Mouse (Mus musculus) liver, embryonic 15.5 days (tissue): ENCODE results near the gene 1700020N15Rik. TPM values are rescaled to one million over a fixed set of nuclear protein-coding genes. Genes with fewer than 3 reads are reported as not detected.
"Not testable (repeated sequence)": the region's sequence is repeated elsewhere in the genome, so short reads cannot be mapped to it uniquely, and the experiment has no call there.

Experiments used
- ATAC-seq: fragments of 200-750 bp; cut with Nextera tagmentation; 2 replicates; pipeline ENCODE4 v1.8.0; 2017; ENCODE audit warnings: moderate number of reproducible peaks, mild to moderate bottlenecking, moderate library complexity; ENCODE audit not compliant: insufficient read depth
- H3K27ac ChIP-seq: fragments of 300-500 bp; sonication (generic); replicated peaks from 2 replicates; pipeline ENCODE4 v1.5.1; 2015; ENCODE audit warnings: mild to moderate bottlenecking, inconsistent platforms
- H3K27me3 ChIP-seq: fragments of 300-500 bp; sonication (generic); 2 replicates; pipeline ENCODE4 v1.6.1; 2015; ENCODE audit warnings: mild to moderate bottlenecking, inconsistent platforms
- H3K36me3 ChIP-seq: fragments of 300-500 bp; sonication (generic); replicated peaks from 2 replicates; pipeline ENCODE4 v1.6.1; 2015; ENCODE audit warnings: moderate library complexity, mild to moderate bottlenecking, inconsistent platforms
- H3K4me1 ChIP-seq: fragments of 300-500 bp; sonication (generic); replicated peaks from 2 replicates; pipeline ENCODE4 v1.6.1; 2015; ENCODE audit warnings: inconsistent platforms
- H3K4me2 ChIP-seq: fragments of 300-500 bp; sonication (generic); 2 replicates; pipeline ENCODE4 v1.6.1; 2015; ENCODE audit warnings: moderate library complexity, mild to moderate bottlenecking, inconsistent platforms
- H3K4me3 ChIP-seq: fragments of 300-500 bp; sonication (generic); replicated peaks from 2 replicates; pipeline ENCODE4 v1.5.1; 2015; ENCODE audit warnings: mild to moderate bottlenecking, inconsistent platforms
- H3K9ac ChIP-seq: fragments of 300-500 bp; sonication (generic); 2 replicates; pipeline ENCODE4 v1.6.1; 2015; ENCODE audit warnings: moderate library complexity, mild to moderate bottlenecking, inconsistent platforms
- H3K9me3 ChIP-seq: fragments of 300-500 bp; sonication (generic); replicated peaks from 2 replicates; pipeline ENCODE4 v1.6.1; 2016; ENCODE audit warnings: inconsistent platforms
- WGBS: fragments of 180-500 bp; shearing (Covaris S2); methylation state at CpG from one replicate; pipeline ENCODE4 v1.1.7; 2015; ENCODE audit warnings: mixed read lengths; ENCODE audit not compliant: insufficient replicate concordance; 5-methylcytosine and 5-hydroxymethylcytosine counted together
- polyA plus RNA-seq: library from polyadenylated mRNA; unstranded; fragments of >200 nt; fragmentation: Nextera tagmentation; extraction: Ambion mirVana; gene quantifications from 2 replicates; pipeline ENCODE4 v1.2.1, GENCODE M21; 2015

1700020N15Rik gene
- not detected in 2 replicates for polyA plus RNA-seq

DNA sequence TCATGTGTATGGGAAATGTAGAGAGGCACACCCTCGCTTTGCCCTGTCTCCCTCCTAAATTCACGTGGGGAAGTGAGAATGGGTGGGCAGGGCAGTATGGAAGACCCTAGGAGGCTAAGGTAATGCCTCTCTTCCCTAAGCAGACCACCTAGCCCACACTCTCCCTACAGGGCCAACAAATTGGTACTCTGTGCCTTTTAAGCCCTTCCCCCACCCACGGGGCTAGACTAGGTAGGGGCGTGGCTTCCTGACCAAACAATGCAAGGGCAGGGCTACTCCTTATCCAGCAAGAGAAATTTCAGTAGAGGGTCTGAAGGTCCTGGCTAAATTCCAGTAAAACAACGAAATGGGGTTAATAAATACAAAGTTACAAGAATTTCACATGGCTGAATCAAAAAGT, at the start of gene 1700020N15Rik:
Gene 1700020N15Rik, plus strand, starts transcription at position 301 of the 400 bp plus-strand sequence.
- not testable (repeated sequence) for H3K9ac ChIP-seq, H3K4me3 ChIP-seq, H3K9me3 ChIP-seq, H3K36me3 ChIP-seq, ATAC-seq, H3K4me2 ChIP-seq, H3K27me3 ChIP-seq, H3K4me1 ChIP-seq, H3K27ac ChIP-seq
- WGBS: 41% methylated on average over 5 of the region's 5 CpGs

DNA sequence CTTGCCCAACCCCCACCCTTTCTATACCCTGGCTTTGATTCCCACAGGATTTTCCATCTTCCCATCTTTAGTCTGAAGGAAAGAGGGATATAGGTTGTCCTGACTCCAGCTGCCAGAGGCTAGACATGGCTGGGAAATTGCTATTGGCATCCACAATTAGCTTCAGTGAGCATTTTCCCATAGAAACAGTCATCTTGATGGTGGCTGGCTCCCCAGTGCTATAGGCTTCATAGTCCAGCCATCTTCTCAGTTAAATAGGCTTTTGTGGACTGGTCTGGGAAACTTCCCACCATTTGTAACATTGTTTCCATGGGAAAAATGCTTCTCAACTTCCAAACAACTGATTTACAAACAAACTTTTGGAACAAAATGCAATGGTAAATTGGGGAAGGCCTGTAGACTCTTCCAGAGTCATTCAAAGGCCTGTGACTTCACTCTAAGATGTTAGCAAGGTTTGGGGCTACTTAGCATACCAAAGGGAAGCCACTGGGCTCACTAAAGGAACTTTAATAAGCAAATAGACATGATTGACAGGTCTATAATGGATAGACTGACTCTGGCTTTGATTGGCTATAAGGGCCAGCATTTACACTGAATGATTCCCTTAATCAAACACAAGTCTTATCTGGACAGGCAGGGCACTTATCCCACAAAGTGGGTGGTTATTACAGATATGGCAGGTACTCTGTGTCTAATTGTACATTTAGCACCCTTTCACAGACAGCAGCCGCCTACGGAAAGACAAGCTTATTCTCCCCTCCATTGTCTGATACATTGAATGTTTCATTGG, 31.9 kb downstream of the 1700020N15Rik start:
- no peak overlapping the region for H3K27ac ChIP-seq
- H3K9ac ChIP-seq: no peak overlapping the region
- ATAC-seq: no peak
- no peaks in the 10 kb centered on the region for H3K4me1 ChIP-seq
- H3K4me3 ChIP-seq: no peak overlapping the region
- H3K36me3 ChIP-seq: no peaks in the 10 kb centered on the region
- no peaks in the 10 kb centered on the region for H3K27me3 ChIP-seq
- 85% methylated on average over 2 of the region's 2 CpGs for WGBS
- H3K9me3 ChIP-seq: no peaks in the 10 kb centered on the region
- H3K4me2 ChIP-seq: no peak overlapping the region
